Mouse (Mus musculus) ZHBTc4 (cell line): ENCODE data around the gene Atp6v0a1.
A peak's percentile ranks its signal among the peaks of the same experiment; 100 is the strongest.
"Not testable (repeated sequence)": the region's sequence is repeated elsewhere in the genome, so short reads cannot be mapped to it uniquely, and the experiment has no call there.

Source experiments
- DNase-seq: peaks from one replicate; pipeline ENCODE4 v3.0.0-alpha.2; 2011; ENCODE audit warnings: low read depth, low spot score

Atp6v0a1 gene

GRCm38 (mm10) chr11:100981236-100981635 lies 28.0 kb upstream of the Atp6v0a1 start:
- DNase-seq, result no peak

- DNase-seq, result peak; percentile 23
These were observed 27.2 kb upstream of the Atp6v0a1 start for GRCm38 (mm10) chr11:100982087-100982486.

- peak; percentile 87 for DNase-seq
These were observed 26.0 kb upstream of the Atp6v0a1 start for GRCm38 (mm10) chr11:100983125-100983777.

GRCm38 (mm10) chr11:100983778-100984131 lies 25.5 kb upstream of the Atp6v0a1 start:
- no peak for DNase-seq

GRCm38 (mm10) chr11:100985607-100986006 lies 23.6 kb upstream of the Atp6v0a1 start:
- DNase-seq, result peak; percentile 68

- no peak for DNase-seq
These were observed 20.6 kb upstream of the Atp6v0a1 start for GRCm38 (mm10) chr11:100988674-100989073.

GRCm38 (mm10) chr11:100989666-100990065 lies 19.6 kb upstream of the Atp6v0a1 start:
- no peak for DNase-seq

GRCm38 (mm10) chr11:100991027-100991534 lies 18.2 kb upstream of the Atp6v0a1 start:
- peak; percentile 82 for DNase-seq

- no peak for DNase-seq
These were observed 15.8 kb upstream of the Atp6v0a1 start for GRCm38 (mm10) chr11:100993437-100993836.

GRCm38 (mm10) chr11:100994233-100994632 lies 15.0 kb upstream of the Atp6v0a1 start:
- DNase-seq, result no peak

- no peak for DNase-seq
These were observed 14.6 kb upstream of the Atp6v0a1 start for GRCm38 (mm10) chr11:100994655-100995054.

GRCm38 (mm10) chr11:100996501-100996900 lies 12.8 kb upstream of the Atp6v0a1 start:
- no peak for DNase-seq

GRCm38 (mm10) chr11:100998836-100999235 lies 10.4 kb upstream of the Atp6v0a1 start:
- no peak for DNase-seq

GRCm38 (mm10) chr11:100999254-100999653 lies 10.0 kb upstream of the Atp6v0a1 start:
- peak; percentile 94 for DNase-seq

- DNase-seq, result not testable (repeated sequence)
These were observed 7.2 kb upstream of the Atp6v0a1 start for GRCm38 (mm10) chr11:101001875-101002552.

GRCm38 (mm10) chr11:101003025-101003685 lies 6.1 kb upstream of the Atp6v0a1 start:
- DNase-seq, result no peak

GRCm38 (mm10) chr11:101008206-101009045 lies 826 bp upstream of the Atp6v0a1 start:
- DNase-seq, result no peak

GRCm38 (mm10) chr11:101009888-101010784 lies 884 bp downstream of the Atp6v0a1 start:
- peak; percentile 47 for DNase-seq

- DNase-seq, result no peak
These were observed 2.4 kb downstream of the Atp6v0a1 start for GRCm38 (mm10) chr11:101011641-101012040.

- no peak for DNase-seq
These were observed 14.1 kb downstream of the Atp6v0a1 start for GRCm38 (mm10) chr11:101023371-101023770.

GRCm38 (mm10) chr11:101024001-101024400 lies 14.7 kb downstream of the Atp6v0a1 start:
- no peak for DNase-seq
